Mouse (Mus musculus): Measurements from ENCODE around the gene Rasgrp3.

Gene Rasgrp3

GRCm38 (mm10) chr17:75498241-75498651 is 62.5 kb downstream of the Rasgrp3 start:
- no peak for DNase-seq (ENCODE audit: extremely low spot score, low spot score)

- DNase-seq (ENCODE audit: extremely low spot score, low spot score) = no peak
These were observed 67.3 kb downstream of the Rasgrp3 start for GRCm38 (mm10) chr17:75503031-75503430.

- DNase-seq (ENCODE audit: extremely low spot score, low spot score) = no peak
These were observed 69.4 kb downstream of the Rasgrp3 start for GRCm38 (mm10) chr17:75505053-75505452.

- DNase-seq (ENCODE audit: extremely low spot score, low spot score) = no peak
These were observed 70.5 kb downstream of the Rasgrp3 start for GRCm38 (mm10) chr17:75506097-75506675.

GRCm38 (mm10) chr17:75506708-75507641 is 71.3 kb downstream of the Rasgrp3 start:
- DNase-seq (ENCODE audit: extremely low spot score, low spot score) = no peak

- DNase-seq (ENCODE audit: extremely low spot score, low spot score) = no peak
These were observed 73.6 kb downstream of the Rasgrp3 start for GRCm38 (mm10) chr17:75509257-75509656.

- no peak for DNase-seq (ENCODE audit: extremely low spot score, low spot score)
These were observed 80.9 kb downstream of the Rasgrp3 start for GRCm38 (mm10) chr17:75516591-75516990.

- DNase-seq (ENCODE audit: extremely low spot score, low spot score) = no peak
These were observed 82.6 kb downstream of the Rasgrp3 start for GRCm38 (mm10) chr17:75518181-75518901.

- DNase-seq (ENCODE audit: extremely low spot score, low spot score) = no peak
These were observed 83.7 kb downstream of the Rasgrp3 start for GRCm38 (mm10) chr17:75519239-75519900.

GRCm38 (mm10) chr17:75521236-75521842 is 85.6 kb downstream of the Rasgrp3 start:
- DNase-seq (ENCODE audit: extremely low spot score, low spot score) = no peak

- no peak for DNase-seq (ENCODE audit: extremely low spot score, low spot score)
These were observed 86.8 kb downstream of the Rasgrp3 start for GRCm38 (mm10) chr17:75522347-75523065.

GRCm38 (mm10) chr17:75523812-75524211 is 88.1 kb downstream of the Rasgrp3 start:
- DNase-seq (ENCODE audit: extremely low spot score, low spot score) = no peak

- DNase-seq (ENCODE audit: extremely low spot score, low spot score) = no peak
These were observed 90.7 kb downstream of the Rasgrp3 start for GRCm38 (mm10) chr17:75526411-75526810.

- no peak for DNase-seq (ENCODE audit: extremely low spot score, low spot score)
These were observed 93.7 kb downstream of the Rasgrp3 start for GRCm38 (mm10) chr17:75529222-75529935.

GRCm38 (mm10) chr17:75532469-75532986 is 96.8 kb downstream of the Rasgrp3 start:
- no peak for DNase-seq (ENCODE audit: extremely low spot score, low spot score)

GRCm38 (mm10) chr17:75534314-75535020 is 98.8 kb downstream of the Rasgrp3 start:
- no peak for DNase-seq (ENCODE audit: extremely low spot score, low spot score)

GRCm38 (mm10) chr17:75535612-75536011 is 99.9 kb downstream of the Rasgrp3 start:
- no peak for DNase-seq (ENCODE audit: extremely low spot score, low spot score)

- DNase-seq (ENCODE audit: extremely low spot score, low spot score) = no peak
These were observed 100.8 kb downstream of the Rasgrp3 start for GRCm38 (mm10) chr17:75536396-75537049.
